Mouse (Mus musculus) testis, adult 2 months (tissue): ENCODE data around the gene Nelfcd. TPM values are rescaled to one million over a fixed set of nuclear protein-coding genes. Genes with fewer than 3 reads are reported as not detected.

Source experiments
- H3K27ac ChIP-seq: fragments of 200-500 bp; 2 replicates; pipeline ENCODE4 v1.5.1; 2012; ENCODE audit warnings: low read depth, low read length; ENCODE audit not compliant: control insufficient read depth, insufficient read depth
- H3K27me3 ChIP-seq: fragments of 200-500 bp; 2 replicates; pipeline ENCODE4 v1.6.1; 2012; ENCODE audit warnings: mild to moderate bottlenecking, low read length, moderate library complexity; ENCODE audit not compliant: control insufficient read depth, insufficient read depth
- H3K36me3 ChIP-seq: fragments of 200-500 bp; 2 replicates; pipeline ENCODE4 v1.6.1; 2012; ENCODE audit warnings: mild to moderate bottlenecking, low read length; ENCODE audit not compliant: control insufficient read depth, insufficient read depth
- H3K4me1 ChIP-seq: fragments of 200-500 bp; 2 replicates; pipeline ENCODE4 v1.6.1; 2012; ENCODE audit warnings: low read length; ENCODE audit not compliant: control insufficient read depth, insufficient read depth
- H3K4me3 ChIP-seq: fragments of 200-500 bp; 2 replicates; pipeline ENCODE4 v1.5.1; 2012; ENCODE audit warnings: low read depth, mild to moderate bottlenecking, low read length, moderate library complexity, mixed read lengths; ENCODE audit not compliant: control insufficient read depth
- CTCF ChIP-seq: fragments of 200-500 bp; IDR thresholded peaks from 2 replicates; pipeline ENCODE4 v1.5.1; 2012; ENCODE audit warnings: low read depth, mild to moderate bottlenecking, inconsistent platforms, low read length, moderate library complexity; ENCODE audit not compliant: control insufficient read depth, insufficient read depth, insufficient replicate concordance
- POLR2A ChIP-seq: fragments of 200-500 bp; IDR thresholded peaks from 2 replicates; pipeline ENCODE4 v1.6.1; 2012; ENCODE audit warnings: low read depth, mild to moderate bottlenecking, inconsistent platforms, low read length, moderate library complexity; ENCODE audit not compliant: control insufficient read depth
- polyA plus RNA-seq: library from polyadenylated mRNA; depleted of rRNA; stranded (reverse); fragments of >200 nt; gene quantifications from 2 replicates; pipeline ENCODE4 v1.2.3, GENCODE M21; 2012

Gene Nelfcd
- polyA plus RNA-seq, 1 experiment, result 28.4 TPM

GRCm38 (mm10) chr2:174397881-174398280 is 17.7 kb upstream of the Nelfcd start:
- Histone ChIP-seq H3K27me3 (no peaks in the 10 kb centered on the region), H3K27ac (no peak overlapping the region), H3K4me1 (no peaks in the 10 kb centered on the region), H3K4me3 (no peak overlapping the region), H3K36me3 (no peaks in the 10 kb centered on the region)
- no peak for TF ChIP-seq CTCF
- no peak for TF ChIP-seq POLR2A

- Histone ChIP-seq H3K27me3 (no peaks in the 10 kb centered on the region), H3K4me1 (no peaks in the 10 kb centered on the region), H3K4me3 (no peak overlapping the region), H3K27ac (no peak overlapping the region), H3K36me3 (no peaks in the 10 kb centered on the region)
- TF ChIP-seq CTCF (no peak), POLR2A (no peak)
Measured at GRCm38 (mm10) chr2:174400396-174400795, 15.2 kb upstream of the Nelfcd start.

DNA sequence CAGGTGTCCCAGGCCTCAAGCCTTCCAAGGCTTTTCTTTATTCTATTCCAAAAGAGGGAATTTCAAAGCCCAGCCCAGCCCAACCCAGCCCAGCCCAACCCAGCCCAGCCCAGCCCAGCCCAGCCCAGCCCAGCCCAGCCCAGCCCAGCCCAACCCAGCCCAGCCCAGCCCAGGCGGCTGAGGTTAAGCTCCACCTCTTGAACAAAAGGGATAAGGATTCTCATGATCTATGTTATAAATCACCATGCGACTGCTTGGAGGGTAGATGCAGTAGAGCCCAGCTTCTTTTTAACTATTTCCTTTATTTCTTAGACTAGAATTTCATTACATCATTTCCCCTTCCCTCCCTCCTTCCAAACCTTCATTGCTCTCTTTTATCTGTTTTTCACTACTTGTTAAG is 5.4 kb upstream of the Nelfcd start:
- no peak for TF ChIP-seq POLR2A
- TF ChIP-seq CTCF, result no peak
- H3K27ac ChIP-seq, result no peak overlapping the region
- H3K36me3 ChIP-seq, result no peaks in the 10 kb centered on the region
- H3K4me3 ChIP-seq, result no peak overlapping the region
- H3K27me3 ChIP-seq, result no peaks in the 10 kb centered on the region
- no peaks in the 10 kb centered on the region for H3K4me1 ChIP-seq

DNA sequence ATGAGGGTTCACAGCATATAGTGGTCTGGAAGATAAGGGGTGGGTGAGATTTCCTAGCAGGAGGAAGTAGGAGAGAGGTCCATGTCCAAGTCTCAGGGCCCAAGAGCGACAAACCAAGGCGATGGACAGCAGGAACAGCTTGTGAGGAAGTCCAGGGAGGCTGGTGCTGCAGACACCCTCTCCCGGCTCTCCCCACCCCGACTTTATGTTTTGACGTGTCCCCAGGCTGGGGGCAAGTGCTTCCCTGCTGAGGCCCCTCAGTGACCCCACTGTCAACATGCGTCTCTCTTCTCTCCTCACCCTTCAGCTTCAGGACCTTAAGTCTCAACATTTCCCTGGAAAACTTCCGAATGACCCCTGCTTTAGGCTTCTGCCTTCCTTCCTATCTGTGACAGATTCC is 2.5 kb upstream of the Nelfcd start:
- no peaks in the 10 kb centered on the region for H3K27me3 ChIP-seq
- H3K4me3 ChIP-seq, result no peak overlapping the region
- TF ChIP-seq POLR2A, result no peak
- H3K4me1 ChIP-seq, result peaks cover 8% of the 10 kb centered on the region
- no peak overlapping the region for H3K27ac ChIP-seq
- no peaks in the 10 kb centered on the region for H3K36me3 ChIP-seq

DNA sequence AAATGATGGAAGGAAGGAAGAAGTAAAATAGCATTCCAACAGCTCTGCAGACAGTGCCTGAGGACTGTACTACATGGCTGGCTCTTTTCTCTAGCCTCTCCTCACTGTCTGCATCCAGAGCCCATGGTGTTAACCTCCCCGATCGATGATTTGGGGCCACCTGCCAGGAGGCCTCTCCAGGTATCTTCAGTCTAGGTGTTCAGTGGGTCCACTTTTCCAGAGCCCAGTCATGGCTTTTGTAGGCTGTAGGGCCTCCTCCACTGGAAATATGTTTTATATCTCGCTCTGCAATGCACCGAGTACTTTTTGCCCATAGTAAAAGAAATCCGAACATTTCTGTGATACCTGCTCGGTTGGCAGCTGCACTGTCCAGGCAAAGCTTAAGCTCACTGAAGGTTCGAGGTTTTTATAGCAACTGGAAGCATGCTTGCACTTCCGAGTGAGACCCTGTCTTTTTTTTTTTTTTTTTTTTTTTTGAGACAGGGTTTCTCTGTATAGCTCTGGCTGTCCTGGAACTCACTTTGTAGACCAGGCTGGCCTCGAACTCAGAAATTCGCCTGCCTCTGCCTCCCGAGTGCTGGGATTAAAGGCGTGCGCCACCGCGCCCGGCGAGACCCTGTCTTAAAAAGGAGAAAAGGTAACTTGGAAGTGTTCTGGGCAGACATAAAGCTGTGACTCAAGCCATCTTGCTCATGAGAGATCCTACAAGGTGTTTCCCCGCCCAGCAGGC is 438 bp upstream of the Nelfcd start:
- H3K36me3 ChIP-seq, result no peaks in the 10 kb centered on the region
- peak overlapping the region; percentile 99 for H3K4me3 ChIP-seq
- no peaks in the 10 kb centered on the region for H3K27me3 ChIP-seq
- TF ChIP-seq POLR2A (no peak), CTCF (no peak)
- H3K27ac ChIP-seq, result no peak overlapping the region
- peaks cover 8% of the 10 kb centered on the region for H3K4me1 ChIP-seq

GRCm38 (mm10) chr2:174421107-174421506 is 5.5 kb downstream of the Nelfcd start:
- H3K4me3 ChIP-seq, result no peak overlapping the region
- no peaks in the 10 kb centered on the region for H3K27me3 ChIP-seq
- TF ChIP-seq CTCF (no peak), POLR2A (no peak)
- H3K4me1 ChIP-seq, result peaks cover 3% of the 10 kb centered on the region
- H3K27ac ChIP-seq, result no peak overlapping the region
- H3K36me3 ChIP-seq, result no peaks in the 10 kb centered on the region; the same call in none of the 2 replicates

GRCm38 (mm10) chr2:174424301-174425085 is 8.9 kb downstream of the Nelfcd start:
- H3K27me3 ChIP-seq, result no peaks in the 10 kb centered on the region
- no peaks in the 10 kb centered on the region for H3K4me1 ChIP-seq
- TF ChIP-seq CTCF, result no peak
- no peak for TF ChIP-seq POLR2A
- H3K27ac ChIP-seq, result no peak overlapping the region
- no peak overlapping the region for H3K4me3 ChIP-seq
- peaks cover 3% of the 10 kb centered on the region for H3K36me3 ChIP-seq
